Mouse (Mus musculus) heart, postnatal 36 days (tissue): ENCODE results near the gene Rabl3. TPM values are rescaled to one million over a fixed set of nuclear protein-coding genes. Genes with fewer than 3 reads are reported as not detected.

Source experiments
- DNase-seq, 2 experiments: peaks; one replicate each; pipeline ENCODE4 v3.0.0; 2021 to 2022
- intact Hi-C: fragments of 180-260 bp; cut with DNase I; formaldehyde crosslinking; loops from one replicate; pipeline ENCODE4 v1.15.1; 2025
- total RNA-seq, 2 experiments: library from RNA; stranded (reverse); gene quantifications; 2 replicates each; pipeline ENCODE4 v1.2.3; 2021

The Rabl3 gene
- total RNA-seq = 1 to 10 TPM; 5.0 to 8.2 TPM

DNA sequence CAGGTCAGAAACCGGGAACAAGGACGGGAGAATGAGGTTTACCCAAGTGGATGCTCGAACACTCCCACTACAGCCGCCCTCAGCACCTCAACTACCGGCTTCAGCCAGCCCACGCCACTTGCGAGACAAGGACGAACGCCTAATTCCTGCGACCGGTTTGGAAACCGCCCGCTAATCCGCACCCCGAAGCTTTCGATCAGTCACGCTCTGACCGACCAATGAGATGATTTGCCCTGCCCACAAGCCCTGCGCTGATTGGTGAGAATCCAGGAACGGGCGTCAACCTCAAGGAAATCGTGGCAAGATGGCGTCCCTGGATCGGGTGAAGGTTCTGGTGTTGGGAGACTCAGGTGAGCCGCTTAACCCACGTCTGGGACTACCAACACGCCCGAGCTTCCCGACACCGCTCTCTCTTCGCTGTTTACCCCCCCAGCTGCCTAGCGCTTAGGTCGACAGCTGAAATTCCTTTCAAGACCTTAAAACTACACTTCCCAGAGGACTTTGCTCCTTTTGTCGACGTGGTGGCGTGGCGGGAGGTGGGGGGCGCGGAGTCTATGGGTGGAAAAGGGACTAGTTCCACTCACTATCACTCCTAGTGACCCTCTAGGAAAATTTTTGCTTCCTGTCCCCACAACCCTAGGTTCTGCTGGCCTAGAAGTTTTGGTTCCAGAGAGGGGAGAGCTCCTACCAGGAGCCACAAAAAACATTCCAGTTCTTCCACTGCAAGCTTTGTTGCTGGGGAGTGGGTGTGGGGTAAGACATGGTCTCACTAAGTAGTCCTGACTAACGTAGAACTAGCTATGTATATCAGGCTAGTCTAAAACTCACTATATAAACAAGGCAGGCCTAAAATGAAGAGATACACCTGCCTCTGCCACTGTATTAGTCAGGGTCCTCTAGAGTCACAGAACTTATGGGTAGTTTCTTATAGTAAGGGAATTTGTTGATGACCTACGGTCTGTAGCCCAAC is at the start of gene Rabl3, which contains the start of gene Gtf2e1:
TSS of gene Rabl3 (plus strand) at position 275 of the 970 bp plus-strand sequence.
TSS of gene Gtf2e1 (minus strand) at position 179 of the 970 bp plus-strand sequence.
- intact Hi-C loops = loop anchor here (5.0 kb wide), 1 partner anchor 112 kb away; the partner anchor contains the start of gene Ndufb4
- peak; percentile 95 to 96 for DNase-seq

DNA sequence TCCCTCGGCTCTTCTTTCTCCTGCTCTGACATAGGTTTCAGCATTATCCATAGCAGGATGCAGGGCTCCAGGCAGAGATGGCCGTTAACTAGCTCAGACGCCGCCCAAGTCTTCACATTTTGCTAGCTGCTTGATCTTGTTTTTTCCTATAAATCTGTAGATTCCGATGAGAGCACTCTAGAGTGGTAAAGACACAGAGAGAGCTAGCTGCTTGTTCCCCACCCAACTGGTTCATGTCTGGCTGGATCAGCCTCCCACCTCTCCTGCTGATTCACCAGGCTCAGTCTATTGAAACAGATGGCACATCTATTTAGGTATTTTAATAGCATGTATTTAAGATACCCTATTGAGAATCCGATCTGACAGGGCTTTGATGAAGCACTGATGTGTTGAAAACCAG is 44.7 kb upstream of the Rabl3 start:
- DNase-seq = no peak
- intact Hi-C loops = no loop called here

DNA sequence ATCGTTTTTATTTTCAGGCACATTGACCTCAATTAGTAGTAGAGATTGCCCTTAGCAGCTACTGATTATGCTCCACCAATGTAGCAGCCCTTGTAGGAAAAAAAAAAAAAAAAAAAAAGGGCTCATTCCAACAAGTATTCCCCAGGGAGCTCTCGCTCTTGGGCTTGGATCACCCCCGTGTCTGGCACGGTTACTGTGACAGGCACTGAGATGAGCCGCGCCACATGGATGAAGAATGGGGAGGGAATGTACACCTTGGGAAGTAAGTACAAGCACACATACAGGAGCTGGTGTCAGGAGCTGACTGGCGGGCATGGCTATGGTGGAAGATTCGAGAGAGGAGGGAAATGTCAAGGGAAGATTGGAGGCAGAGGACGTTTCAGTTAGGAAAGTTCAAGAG is 41.1 kb upstream of the Rabl3 start:
- no peak for DNase-seq
- intact Hi-C loops = no loop called here

DNA sequence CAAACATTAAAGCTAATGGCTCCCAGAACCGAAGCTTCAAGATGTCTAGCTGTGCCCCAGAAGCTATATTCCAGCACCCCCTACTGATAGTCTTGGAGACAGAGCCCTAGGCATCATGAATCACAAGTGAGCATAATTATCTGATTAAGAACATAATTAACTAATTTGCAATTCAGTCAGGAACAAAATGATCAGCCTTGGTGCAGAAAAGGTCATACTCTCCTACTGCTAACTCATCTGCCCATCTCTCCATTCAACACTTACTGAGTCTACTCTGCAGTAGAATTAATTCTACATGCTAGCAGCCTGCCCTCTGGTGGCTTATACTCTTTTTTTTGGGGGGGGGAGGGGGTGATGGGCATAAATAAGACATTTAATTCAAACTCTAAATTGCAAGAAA is 35.2 kb upstream of the Rabl3 start:
- DNase-seq = no peak
- intact Hi-C loops = no loop called here

DNA sequence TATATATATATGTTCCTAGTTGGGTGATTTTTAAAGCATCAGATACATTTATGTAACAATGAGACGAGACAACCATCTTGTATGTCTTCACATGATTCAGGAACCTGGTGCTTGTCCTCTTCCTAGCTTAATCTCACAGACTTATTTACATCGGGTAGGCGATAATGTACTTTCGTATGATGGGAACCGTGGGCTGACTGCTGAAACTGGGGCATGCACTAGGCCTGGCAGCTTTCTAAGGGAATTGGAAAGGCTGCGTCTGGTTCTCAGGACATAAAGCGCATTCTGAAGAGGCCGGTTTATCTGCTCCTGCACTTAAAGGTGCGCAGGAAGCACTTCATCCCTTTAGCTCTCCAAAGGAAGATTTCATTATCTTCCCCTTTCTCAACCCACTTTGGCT is 32.9 kb upstream of the Rabl3 start:
- DNase-seq = no peak
- intact Hi-C loops = no loop called here

DNA sequence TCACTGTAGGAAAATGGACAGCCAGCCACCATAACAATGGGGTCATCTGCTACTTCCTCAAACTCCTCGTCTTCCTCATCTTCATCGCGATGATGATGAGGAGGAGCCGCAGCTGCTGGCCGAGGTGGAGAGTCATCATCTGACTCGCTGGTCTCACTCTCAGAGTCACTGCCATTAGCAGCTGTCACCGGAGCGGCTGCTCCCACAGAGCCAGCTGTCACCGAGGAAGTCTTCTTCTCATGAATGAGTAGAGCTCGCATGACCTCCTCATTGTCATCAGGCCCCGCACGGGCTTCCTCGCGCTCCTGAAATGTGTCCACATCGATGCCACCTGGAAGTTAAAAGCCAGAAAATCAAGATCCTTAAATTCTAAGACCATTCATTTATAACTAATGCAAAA is 28.2 kb upstream of the Rabl3 start:
- intact Hi-C loops = no loop called here
- no peak for DNase-seq

DNA sequence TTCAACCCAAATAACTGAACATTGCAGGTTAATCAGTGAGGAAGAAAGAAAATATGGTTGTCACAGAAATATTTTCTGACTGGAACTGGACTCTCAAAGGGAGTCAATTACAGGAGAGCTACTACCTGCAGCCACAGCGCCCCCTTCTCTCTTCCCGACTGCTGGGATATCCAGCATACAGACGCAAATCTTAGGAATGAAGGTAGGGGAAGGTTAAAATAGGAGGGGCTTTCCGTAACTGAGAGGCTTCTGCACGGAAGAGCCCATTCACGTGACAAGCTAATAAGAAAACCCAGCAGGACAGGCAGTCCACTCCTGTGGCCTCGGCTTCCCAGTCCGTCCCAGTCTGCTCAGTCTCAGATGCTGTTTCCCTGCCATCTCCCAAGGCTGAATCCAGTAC is 25.0 kb upstream of the Rabl3 start:
- DNase-seq = no peak
- intact Hi-C loops = no loop called here

DNA sequence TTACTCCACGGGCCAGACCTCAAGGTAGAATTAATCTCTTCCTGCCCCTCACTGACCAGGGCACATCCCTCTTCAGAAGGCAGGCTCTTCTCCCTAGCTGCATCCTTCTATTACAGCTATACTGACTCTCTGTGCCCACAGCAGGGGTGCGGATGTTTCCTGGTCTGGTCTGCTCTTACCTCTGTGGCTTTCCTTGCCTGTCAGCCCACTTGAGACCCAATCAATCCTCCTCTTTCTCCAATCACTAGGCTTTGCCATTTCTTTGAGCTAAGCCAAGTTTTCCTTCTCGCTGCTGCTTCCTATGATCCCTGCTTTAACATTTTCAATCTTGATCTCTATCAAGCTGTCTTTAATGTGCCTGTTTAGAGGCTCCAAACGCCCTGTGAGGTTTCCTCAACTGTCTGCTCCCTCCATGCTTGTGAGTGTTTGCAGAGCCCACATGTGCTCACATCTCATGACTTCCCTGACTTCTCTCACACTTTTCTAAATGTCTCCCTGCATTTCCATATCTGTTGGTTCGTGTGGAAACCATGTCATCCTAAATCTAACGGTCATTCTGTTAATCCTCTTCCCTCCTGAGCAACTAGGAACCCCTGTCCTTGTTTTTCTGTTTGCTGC is 23.2 kb upstream of the Rabl3 start:
- no peak for DNase-seq
- intact Hi-C loops = no loop called here

DNA sequence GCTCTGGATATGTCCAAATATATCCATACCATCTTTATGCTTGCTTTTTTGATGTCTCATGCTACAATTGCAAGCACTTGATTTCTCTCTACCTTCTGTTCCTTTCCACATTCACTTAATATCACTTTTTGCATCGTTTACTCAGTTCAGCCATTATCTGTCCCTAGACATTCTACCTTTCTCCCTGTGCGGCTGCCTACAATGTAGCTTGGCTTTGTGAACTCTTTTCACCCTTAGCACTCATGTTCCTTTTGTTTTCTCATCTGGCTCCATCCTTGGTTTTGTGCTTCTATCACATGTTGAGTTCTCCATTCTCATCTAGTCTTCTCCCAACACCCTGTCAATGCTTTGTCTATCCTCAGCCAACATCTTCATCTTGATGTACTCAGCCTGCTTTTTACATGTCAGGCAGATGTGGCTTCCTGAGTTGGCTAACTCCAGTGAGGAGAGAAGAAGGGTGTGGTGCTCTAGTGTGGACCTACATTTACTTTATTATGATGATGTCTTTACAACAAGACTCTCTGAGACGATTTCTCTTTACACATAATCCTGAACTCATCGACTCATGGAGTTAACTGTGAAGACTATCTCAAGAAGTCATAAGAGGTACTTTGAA is 22.0 kb upstream of the Rabl3 start:
- intact Hi-C loops = no loop called here
- no peak for DNase-seq

DNA sequence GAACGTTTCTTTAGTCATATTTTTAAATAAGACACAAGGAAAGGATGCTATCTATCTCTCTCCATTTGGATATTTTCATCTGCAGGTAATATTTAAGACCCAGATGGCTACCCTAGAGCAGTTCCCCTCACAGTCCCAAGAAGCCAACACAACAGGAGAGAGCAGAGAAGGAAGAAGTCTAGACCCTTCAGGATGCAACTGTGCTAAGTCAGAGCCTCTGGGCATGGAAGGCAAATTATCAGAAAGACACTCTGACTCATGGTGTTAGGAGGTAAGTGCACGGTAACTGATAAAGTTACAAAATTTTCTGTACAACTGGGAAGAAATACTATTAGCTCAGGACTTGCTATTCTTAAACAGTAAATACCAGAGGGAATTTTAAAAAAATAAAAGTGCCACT is 21.0 kb upstream of the Rabl3 start:
- intact Hi-C loops = no loop called here
- no peak for DNase-seq

DNA sequence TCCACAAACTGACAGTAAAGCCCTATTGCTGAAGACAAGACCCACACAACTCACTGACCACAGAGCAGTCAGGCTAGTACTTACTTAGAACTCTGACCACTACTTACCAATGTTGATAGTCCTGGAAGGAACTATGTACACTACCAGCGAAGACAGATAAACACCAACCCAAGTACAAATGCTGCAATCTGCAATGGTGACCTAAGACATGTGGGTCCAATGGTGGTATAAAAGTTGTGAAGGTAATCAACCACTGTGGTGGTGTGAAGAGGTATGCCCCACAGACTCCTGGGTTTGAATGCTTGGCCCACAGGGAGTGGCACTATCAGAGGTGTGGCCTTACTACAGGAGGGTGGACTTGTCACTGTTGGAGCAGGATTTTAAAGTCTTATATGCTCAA is 20.0 kb upstream of the Rabl3 start:
- intact Hi-C loops = no loop called here
- no peak for DNase-seq

DNA sequence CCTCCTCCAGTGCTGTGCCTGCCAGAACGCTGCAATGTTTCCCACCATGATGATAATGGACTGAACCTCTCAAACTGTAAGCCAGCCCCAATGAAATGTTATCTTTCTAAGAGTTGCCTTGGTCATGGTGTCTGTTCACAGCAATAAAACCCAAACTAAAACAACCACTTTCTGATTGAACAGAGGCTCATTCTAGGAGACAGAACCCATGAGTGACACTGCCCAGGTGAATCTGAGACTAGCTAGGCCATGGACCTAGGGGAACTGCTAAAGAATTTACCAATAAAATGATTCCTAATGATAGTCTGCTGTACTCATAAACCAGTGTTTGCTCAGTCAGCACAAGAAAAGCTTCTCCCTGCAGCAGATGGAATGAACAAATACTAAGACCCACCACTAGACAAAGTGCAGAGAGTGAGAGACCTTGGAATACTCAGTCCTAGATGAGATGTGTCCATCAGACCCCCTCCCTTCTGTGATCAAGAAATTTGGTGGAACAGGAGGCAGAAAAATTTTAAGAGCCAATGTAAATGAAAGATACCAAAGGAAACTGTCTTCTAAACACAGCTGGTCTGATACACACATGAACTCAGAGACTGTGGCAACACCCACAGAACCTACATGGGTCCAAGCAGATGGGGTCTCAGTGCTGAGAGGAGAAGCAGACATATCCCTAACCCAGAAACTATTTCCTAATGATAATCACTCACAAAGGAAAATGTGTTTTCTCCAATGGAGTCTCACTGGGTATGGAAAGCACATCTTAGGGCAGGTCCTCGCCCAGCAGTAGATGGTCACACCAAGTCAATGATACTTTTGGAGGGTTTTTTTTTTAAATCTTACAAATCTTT is 19.3 kb upstream of the Rabl3 start:
- intact Hi-C loops = no loop called here
- DNase-seq = no peak

DNA sequence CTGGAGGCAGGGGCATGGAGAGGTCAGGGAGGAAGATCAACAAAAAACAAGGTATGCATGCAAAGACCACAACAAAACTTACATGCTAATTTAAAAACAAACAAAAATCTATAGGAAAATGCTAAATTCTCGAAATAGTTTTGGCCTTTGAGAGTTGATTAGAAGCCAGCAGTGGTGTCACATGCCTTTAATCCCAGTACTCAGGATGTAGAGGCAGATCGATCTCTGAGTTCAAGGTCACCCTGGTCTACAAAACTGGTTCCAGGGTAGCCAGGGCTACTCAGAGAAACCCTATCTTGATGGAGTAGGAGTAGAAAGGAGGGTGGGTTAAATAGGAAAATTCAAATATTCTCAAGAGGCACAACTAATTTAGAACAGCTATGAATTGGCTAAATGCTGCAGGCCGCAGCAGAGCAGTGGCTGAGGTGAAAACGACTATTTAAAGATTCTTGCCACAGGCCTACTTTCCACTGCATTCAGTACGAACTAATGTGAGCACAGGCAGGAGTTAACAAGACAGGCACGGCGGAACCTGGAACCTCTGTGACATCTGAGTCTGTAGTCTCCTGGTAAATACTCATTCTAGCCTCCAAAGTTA is 17.5 kb upstream of the Rabl3 start:
- intact Hi-C loops = no loop called here
- DNase-seq = no peak

DNA sequence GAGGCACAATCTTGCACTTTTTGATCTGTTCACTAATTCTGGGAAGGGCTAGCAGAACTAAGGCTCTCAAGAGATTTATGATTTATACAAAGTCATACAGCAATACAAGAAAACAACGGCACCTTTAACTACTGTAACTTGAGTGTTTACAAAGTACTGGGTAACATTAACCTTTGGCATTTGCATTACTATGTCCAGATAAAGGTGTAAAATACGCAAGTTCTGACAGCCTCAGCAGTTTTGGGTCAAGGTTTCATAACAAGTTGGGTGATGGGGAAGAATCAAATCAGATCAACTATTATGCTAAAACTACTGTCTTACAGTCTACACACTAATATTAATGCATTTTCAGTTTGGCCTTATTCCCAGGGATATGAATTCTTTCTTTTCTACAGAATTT is 14.6 kb upstream of the Rabl3 start:
- intact Hi-C loops = no loop called here
- no peak for DNase-seq

DNA sequence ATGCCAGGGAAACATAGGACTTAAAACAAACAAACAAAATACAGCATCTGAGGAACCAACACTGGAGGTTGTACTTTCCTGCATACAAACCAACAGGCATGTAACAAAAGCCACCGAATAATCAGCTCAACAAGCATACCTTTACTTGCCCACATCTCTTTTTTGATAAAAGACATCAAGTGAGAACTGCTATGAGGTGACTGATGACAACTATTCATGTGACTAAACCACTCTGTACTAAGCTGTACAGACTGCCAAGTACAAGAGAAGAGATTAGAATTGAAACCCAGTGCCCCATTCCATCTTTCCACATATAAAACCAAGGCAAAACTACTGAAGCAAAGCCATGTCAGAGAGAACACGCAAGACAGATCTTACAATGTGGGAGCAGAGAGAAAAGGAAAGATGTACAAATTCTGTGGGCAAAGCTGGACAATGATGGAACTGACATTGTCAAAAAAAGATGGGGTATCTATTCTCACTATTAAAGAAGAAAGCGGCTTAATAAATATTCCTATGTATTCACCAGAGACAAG is 12.9 kb upstream of the Rabl3 start:
- peak in 1 of 2 experiments; percentile 3 for DNase-seq
- intact Hi-C loops = no loop called here

DNA sequence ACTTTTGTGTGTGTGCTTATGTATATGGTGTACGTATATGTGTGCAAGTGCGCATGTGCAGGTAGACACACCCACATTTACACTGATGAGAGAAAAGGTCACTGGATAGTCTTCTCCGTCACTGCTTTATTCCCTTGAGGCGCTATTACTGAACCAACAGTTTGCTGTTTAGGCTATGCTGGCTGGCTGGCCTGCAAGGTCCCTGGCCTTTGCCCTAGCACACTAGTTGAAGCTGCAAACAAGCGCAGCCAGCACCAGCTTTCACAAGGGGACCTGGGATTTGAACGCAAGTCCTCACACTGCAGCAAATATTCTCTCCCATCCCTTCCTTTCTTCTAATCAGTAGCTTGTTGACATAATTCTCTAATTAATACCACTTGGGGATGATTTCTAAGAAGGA is 9.5 kb upstream of the Rabl3 start:
- no peak for DNase-seq
- intact Hi-C loops = no loop called here

DNA sequence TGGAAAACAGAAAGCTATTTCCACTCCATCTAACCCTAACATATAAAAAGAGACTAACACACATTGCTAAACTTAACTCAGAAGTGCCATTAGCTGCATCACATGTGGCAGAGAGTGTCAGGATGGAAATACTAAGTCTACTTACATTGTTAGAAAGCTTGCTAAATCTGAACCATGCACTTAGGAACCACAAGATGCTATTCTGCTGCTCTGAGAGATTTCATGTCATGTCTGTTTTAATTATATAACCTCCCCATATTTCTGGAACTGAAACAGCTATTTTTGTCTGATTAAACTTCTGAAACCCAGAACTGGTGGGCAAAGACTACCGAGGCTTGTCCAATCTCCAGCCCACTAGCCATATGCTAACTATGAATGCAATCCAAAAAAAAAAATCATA is 7.6 kb upstream of the Rabl3 start:
- intact Hi-C loops = no loop called here
- DNase-seq = no peak

DNA sequence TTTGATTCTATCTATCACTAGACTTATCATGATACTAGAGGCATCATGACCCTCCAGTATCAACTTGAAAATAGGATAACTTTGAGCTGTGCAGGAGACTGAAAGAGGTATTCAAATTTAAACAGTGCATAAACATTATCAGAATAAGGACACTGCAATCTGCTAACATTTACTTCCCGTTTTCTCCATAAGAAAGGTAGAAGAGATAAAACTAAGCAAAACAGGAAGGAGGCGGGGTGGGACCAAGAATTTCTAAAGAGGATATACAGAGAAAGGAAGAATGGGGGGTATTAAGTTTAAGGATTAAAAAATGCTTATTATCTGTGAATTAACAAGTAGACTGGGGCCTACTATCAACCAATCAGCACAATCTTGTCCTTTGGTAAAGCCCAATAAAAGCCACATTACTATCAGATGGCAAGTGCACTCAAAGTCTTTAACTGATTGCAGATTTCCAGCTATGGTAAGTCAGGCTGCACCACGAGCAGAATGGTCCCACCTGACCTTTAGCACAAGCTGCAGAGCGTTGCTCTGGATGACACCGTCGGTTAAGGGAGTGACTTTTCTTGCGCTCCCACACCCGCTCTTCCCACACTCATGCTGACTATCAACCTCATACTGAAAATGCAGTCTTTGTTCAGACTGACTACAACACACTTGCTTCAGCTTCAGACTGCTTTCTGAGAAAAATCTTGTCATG is 6.2 kb upstream of the Rabl3 start:
- intact Hi-C loops = no loop called here
- no peak for DNase-seq

DNA sequence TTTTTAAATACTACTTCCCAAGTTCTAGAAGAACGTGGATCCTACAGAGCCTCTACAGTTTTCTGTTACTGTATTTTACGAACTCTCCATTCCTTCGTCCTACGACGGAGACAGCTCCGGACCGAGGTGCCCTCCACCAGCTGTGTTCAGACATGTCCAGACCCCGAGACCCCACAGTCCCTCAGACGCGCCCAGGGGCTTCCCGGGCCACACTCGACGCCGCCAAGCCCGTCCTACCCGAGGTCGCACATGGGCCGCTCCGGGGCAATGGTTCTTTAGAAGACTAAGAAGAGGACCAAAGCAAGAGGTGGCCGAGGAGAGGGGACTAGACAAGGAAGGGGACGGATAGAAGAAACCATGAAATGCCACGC is 460 bp upstream of the Rabl3 start:
- no peak for DNase-seq
- intact Hi-C loops = no loop called here
